Mouse (Mus musculus) heart, postnatal 0 days (tissue): ENCODE results near the gene Oxsr1. TPM values are rescaled to one million over a fixed set of nuclear protein-coding genes. Genes with fewer than 3 reads are reported as not detected.

Experiments used
- ATAC-seq: fragments of 200-750 bp; cut with Nextera tagmentation; 2 replicates; pipeline ENCODE4 v1.8.0; 2017; ENCODE audit warnings: low read depth, moderate number of reproducible peaks, moderate library complexity; ENCODE audit not compliant: insufficient read depth
- DNase-seq: peaks from one replicate; pipeline ENCODE4 v3.0.0-alpha.2; 2016; ENCODE audit warnings: low spot score
- H3K27ac ChIP-seq: fragments of 300-500 bp; sonication (generic); 2 replicates; pipeline ENCODE4 v1.5.1; 2014; ENCODE audit warnings: low read depth, mild to moderate bottlenecking
- H3K27me3 ChIP-seq: fragments of 300-500 bp; sonication (generic); 2 replicates; pipeline ENCODE4 v1.6.1; 2014; ENCODE audit warnings: low read length, mixed read lengths; ENCODE audit not compliant: control insufficient read depth, insufficient read depth
- H3K36me3 ChIP-seq: fragments of 300-500 bp; sonication (generic); replicated peaks from 2 replicates; pipeline ENCODE4 v1.6.1; 2014; ENCODE audit warnings: low read length, mixed read lengths; ENCODE audit not compliant: control insufficient read depth, insufficient read depth
- H3K4me1 ChIP-seq: fragments of 300-500 bp; sonication (generic); 2 replicates; pipeline ENCODE4 v1.6.1; 2014; ENCODE audit warnings: antibody characterized with exemption; ENCODE audit not compliant: control insufficient read depth, insufficient read depth
- H3K4me2 ChIP-seq: fragments of 300-500 bp; sonication (generic); 2 replicates; pipeline ENCODE4 v1.6.1; 2014; ENCODE audit warnings: low read depth, mild to moderate bottlenecking, low read length, moderate library complexity
- H3K4me3 ChIP-seq: fragments of 300-500 bp; sonication (generic); 2 replicates; pipeline ENCODE4 v1.5.1; 2014; ENCODE audit warnings: low read depth, low read length
- H3K9ac ChIP-seq: fragments of 300-500 bp; sonication (generic); replicated peaks from 2 replicates; pipeline ENCODE4 v1.6.1; 2014; ENCODE audit warnings: low read depth, low read length, mixed read lengths
- H3K9me3 ChIP-seq: fragments of 300-500 bp; sonication (generic); replicated peaks from 2 replicates; pipeline ENCODE4 v1.6.1; 2016; ENCODE audit warnings: low read length; ENCODE audit not compliant: control insufficient read depth
- CTCF ChIP-seq: IDR thresholded peaks from 2 replicates; pipeline ENCODE4 v1.5.1; 2016; ENCODE audit warnings: antibody characterized with exemption, control low read depth, low read depth
- EP300 ChIP-seq: IDR thresholded peaks from 2 replicates; pipeline ENCODE4 v1.6.1; 2016; ENCODE audit warnings: antibody characterized with exemption, low read depth
- WGBS: fragments of 180-500 bp; shearing (Covaris S2); extraction: QIAGEN DNeasy Blood & Tissue Kit; methylation state at CpG from one replicate; pipeline ENCODE4 v1.1.7; 2014; 5-methylcytosine and 5-hydroxymethylcytosine counted together
- polyA plus RNA-seq: library from polyadenylated mRNA; unstranded; fragments of >200 nt; fragmentation: Nextera tagmentation; extraction: Ambion mirVana; gene quantifications from 2 replicates; pipeline ENCODE4 v1.2.1, GENCODE M21; 2015
- total RNA-seq: library from RNA; depleted of rRNA; stranded (reverse); fragments of >200 nt; gene quantifications from 2 replicates; pipeline ENCODE4 v1.2.3, GENCODE M21; 2014; ENCODE audit warnings: low replicate concordance

Gene Oxsr1
- total and polyA plus RNA-seq, 2 experiments from 2014 or later: 6.7 to 28.1 TPM

GRCm38 (mm10) chr9:119297696-119298095 is 24.5 kb downstream of the Oxsr1 start:
- TF ChIP-seq EP300 (no peak), CTCF (no peak)
- no peaks in the 10 kb centered on the region for H3K9me3 ChIP-seq
- DNase-seq: no peak
- 82% methylated on average over 6 of the region's 6 CpGs for WGBS
- H3K4me2 ChIP-seq: no peak overlapping the region
- H3K4me3 ChIP-seq: no peak overlapping the region
- H3K27me3 ChIP-seq: no peaks in the 10 kb centered on the region
- no peak for ATAC-seq
- H3K36me3 ChIP-seq: peaks cover 18% of the 10 kb centered on the region
- no peak overlapping the region for H3K9ac ChIP-seq
- no peaks in the 10 kb centered on the region for H3K4me1 ChIP-seq
- H3K27ac ChIP-seq: no peak overlapping the region

DNA sequence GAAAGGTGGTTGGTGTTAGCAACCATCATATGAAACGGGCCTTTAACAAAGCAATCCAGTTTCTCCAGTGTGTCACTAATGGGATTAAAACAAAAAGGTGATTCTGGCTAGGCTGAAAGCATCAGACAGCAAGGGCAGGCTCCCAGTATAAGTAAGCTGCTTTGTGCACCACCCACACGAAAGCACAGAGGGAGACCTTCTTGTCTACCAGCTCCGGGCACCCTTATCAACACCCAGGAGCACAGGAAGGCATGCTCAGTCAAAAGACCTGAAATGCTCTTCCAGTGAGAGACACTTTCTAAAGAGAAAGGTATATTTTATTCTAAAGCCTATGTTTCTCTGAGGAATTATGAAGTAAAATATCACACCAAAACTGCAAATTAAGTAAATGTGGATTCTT is 31.4 kb downstream of the Oxsr1 start:
- H3K36me3 ChIP-seq: 0 out of 2 replicates have a peak, but pooled peaks cover 7% of the 10 kb centered on the region
- H3K4me3 ChIP-seq: no peak overlapping the region
- TF ChIP-seq CTCF (no peak), EP300 (no peak)
- H3K27me3 ChIP-seq: no peaks in the 10 kb centered on the region
- no peak overlapping the region for H3K4me2 ChIP-seq
- 54% methylated on average over 3 of the region's 3 CpGs for WGBS
- no peaks in the 10 kb centered on the region for H3K9me3 ChIP-seq
- ATAC-seq (no peak), DNase-seq (no peak)
- no peak overlapping the region for H3K27ac ChIP-seq
- H3K4me1 ChIP-seq: no peaks in the 10 kb centered on the region
- no peak overlapping the region for H3K9ac ChIP-seq

- no peak for ATAC-seq
- WGBS: 65% methylated on average over 5 of the region's 5 CpGs
Observed at GRCm38 (mm10) chr9:119280894-119281682, 41.1 kb downstream of the Oxsr1 start.

GRCm38 (mm10) chr9:119278031-119278430 is 44.2 kb downstream of the Oxsr1 start:
- no peak for TF ChIP-seq CTCF
- no peak for TF ChIP-seq EP300
- no peak for ATAC-seq
- WGBS: 92% methylated on average over 5 of the region's 5 CpGs

More at GRCm38 (mm10) chr9:119280894-119281682, 41.1 kb downstream of the Oxsr1 start:
- H3K9ac ChIP-seq: no peak overlapping the region
- H3K4me2 ChIP-seq: no peak overlapping the region
- no peak for TF ChIP-seq CTCF
- no peak for TF ChIP-seq EP300
- no peaks in the 10 kb centered on the region for H3K9me3 ChIP-seq
- H3K27ac ChIP-seq: no peak overlapping the region
- H3K4me3 ChIP-seq: no peak overlapping the region
- no peaks in the 10 kb centered on the region for H3K4me1 ChIP-seq
- DNase-seq: no peak
- peaks cover 19% of the 10 kb centered on the region for H3K36me3 ChIP-seq
- H3K27me3 ChIP-seq: no peaks in the 10 kb centered on the region

DNA sequence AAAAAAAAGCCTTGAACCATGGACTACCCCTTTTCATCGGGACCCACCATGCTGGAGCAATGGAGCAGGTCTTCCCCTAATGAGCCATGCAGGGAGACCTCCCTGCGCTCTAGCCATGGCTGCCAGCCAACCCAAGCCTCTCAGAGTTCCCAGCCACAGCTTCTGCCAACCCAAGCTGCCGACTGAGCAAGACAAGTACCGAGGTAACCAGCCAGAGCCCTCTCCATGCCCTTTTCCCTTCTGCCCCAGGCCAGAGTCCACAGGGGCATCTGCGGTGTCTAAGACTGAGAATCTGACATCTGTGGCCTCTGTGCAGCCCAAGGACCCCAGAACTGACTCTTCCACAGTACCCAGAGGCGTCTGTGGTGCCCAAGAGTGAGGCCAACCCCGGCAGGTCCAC is 45.9 kb downstream of the Oxsr1 start:
- H3K4me1 ChIP-seq: no peaks in the 10 kb centered on the region
- peaks cover 8% of the 10 kb centered on the region; the same call in 1 of the 2 replicates for H3K36me3 ChIP-seq
- no peak overlapping the region for H3K4me2 ChIP-seq
- H3K9ac ChIP-seq: no peak overlapping the region
- WGBS: 57% methylated on average over 7 of the region's 7 CpGs
- no peak for TF ChIP-seq EP300
- TF ChIP-seq CTCF: no peak
- no peak overlapping the region for H3K4me3 ChIP-seq
- H3K27me3 ChIP-seq: no peaks in the 10 kb centered on the region
- ATAC-seq: no peak
- DNase-seq: no peak
- H3K27ac ChIP-seq: no peak overlapping the region
- no peaks in the 10 kb centered on the region for H3K9me3 ChIP-seq

More at GRCm38 (mm10) chr9:119278031-119278430, 44.2 kb downstream of the Oxsr1 start:
- H3K27ac ChIP-seq: no peak overlapping the region
- DNase-seq: no peak
- H3K9ac ChIP-seq: no peak overlapping the region
- no peak overlapping the region for H3K4me2 ChIP-seq
- no peak overlapping the region for H3K4me3 ChIP-seq
- no peaks in the 10 kb centered on the region for H3K9me3 ChIP-seq
- peaks cover 10% of the 10 kb centered on the region; the same call in 1 of the 2 replicates for H3K36me3 ChIP-seq
- H3K4me1 ChIP-seq: no peaks in the 10 kb centered on the region
- no peaks in the 10 kb centered on the region for H3K27me3 ChIP-seq
